Mouse (Mus musculus) common myeloid progenitor, adult 5-6 weeks (primary cell): ENCODE measurements around the gene Slco6d1. TPM values are rescaled to one million over a fixed set of nuclear protein-coding genes. Genes with fewer than 3 reads are reported as not detected.
"Not testable (repeated sequence)": the region's sequence is repeated elsewhere in the genome, so short reads cannot be mapped to it uniquely, and the experiment has no call there.

Experiments used
- ATAC-seq: replicated peaks from 2 replicates; pipeline ENCODE4 v1.8.0; 2016; ENCODE audit warnings: low read depth, mild to moderate bottlenecking, moderate TSS enrichment, inconsistent platforms; ENCODE audit not compliant: poor library complexity, severe bottlenecking
- total RNA-seq: library from RNA; stranded (forward); fragments of 200-1000, 187-1606 nt; gene quantifications from 2 replicates; pipeline ENCODE4 v1.2.3, GENCODE M21; 2017

Slco6d1 gene
- total RNA-seq = not detected in 2 replicates

GRCm38 (mm10) chr1:98420824-98421223 lies at the start of gene Slco6d1:
Slco6d1 (plus strand) TSS chr1:98421124.
- no peak for ATAC-seq

GRCm38 (mm10) chr1:98392001-98392400 lies 28.9 kb upstream of the Slco6d1 start:
- no peak for ATAC-seq

GRCm38 (mm10) chr1:98447929-98448328 lies 27.0 kb downstream of the Slco6d1 start:
- no peak for ATAC-seq

GRCm38 (mm10) chr1:98459224-98459623 lies 38.3 kb downstream of the Slco6d1 start:
- ATAC-seq = not testable (repeated sequence)

GRCm38 (mm10) chr1:98476381-98476780 lies 55.5 kb downstream of the Slco6d1 start:
- not testable (repeated sequence) for ATAC-seq

GRCm38 (mm10) chr1:98479243-98479642 lies 58.3 kb downstream of the Slco6d1 start:
- ATAC-seq = no peak

- ATAC-seq = no peak
These were observed 85.1 kb downstream of the Slco6d1 start for GRCm38 (mm10) chr1:98505982-98506381.

GRCm38 (mm10) chr1:98522977-98523376 lies 102.1 kb downstream of the Slco6d1 start:
- no peak for ATAC-seq

GRCm38 (mm10) chr1:98523537-98523936 lies 102.6 kb downstream of the Slco6d1 start:
- no peak for ATAC-seq

- not testable (repeated sequence) for ATAC-seq
These were observed 107.4 kb downstream of the Slco6d1 start for GRCm38 (mm10) chr1:98528368-98528767.

- ATAC-seq = peak; percentile 99
These were observed 124.4 kb downstream of the Slco6d1 start for GRCm38 (mm10) chr1:98545372-98545771.

- peak; percentile 95 for ATAC-seq
These were observed 133.5 kb downstream of the Slco6d1 start for GRCm38 (mm10) chr1:98554388-98554787.

- ATAC-seq = no peak
These were observed 144.8 kb downstream of the Slco6d1 start for GRCm38 (mm10) chr1:98565701-98566100.
